Mouse (Mus musculus): Measurements from ENCODE around the gene Kntc1. TPM values are rescaled to one million over a fixed set of nuclear protein-coding genes. Genes with fewer than 3 reads are reported as not detected.

Gene Kntc1
- total RNA-seq (2014; rRNA removed): 7.1 and 23.1 TPM in 2 replicates
- polyA plus RNA-seq (2015; fragmentation: Nextera tagmentation; extraction: Ambion mirVana): 4.1 and 6.9 TPM in 2 replicates

DNA sequence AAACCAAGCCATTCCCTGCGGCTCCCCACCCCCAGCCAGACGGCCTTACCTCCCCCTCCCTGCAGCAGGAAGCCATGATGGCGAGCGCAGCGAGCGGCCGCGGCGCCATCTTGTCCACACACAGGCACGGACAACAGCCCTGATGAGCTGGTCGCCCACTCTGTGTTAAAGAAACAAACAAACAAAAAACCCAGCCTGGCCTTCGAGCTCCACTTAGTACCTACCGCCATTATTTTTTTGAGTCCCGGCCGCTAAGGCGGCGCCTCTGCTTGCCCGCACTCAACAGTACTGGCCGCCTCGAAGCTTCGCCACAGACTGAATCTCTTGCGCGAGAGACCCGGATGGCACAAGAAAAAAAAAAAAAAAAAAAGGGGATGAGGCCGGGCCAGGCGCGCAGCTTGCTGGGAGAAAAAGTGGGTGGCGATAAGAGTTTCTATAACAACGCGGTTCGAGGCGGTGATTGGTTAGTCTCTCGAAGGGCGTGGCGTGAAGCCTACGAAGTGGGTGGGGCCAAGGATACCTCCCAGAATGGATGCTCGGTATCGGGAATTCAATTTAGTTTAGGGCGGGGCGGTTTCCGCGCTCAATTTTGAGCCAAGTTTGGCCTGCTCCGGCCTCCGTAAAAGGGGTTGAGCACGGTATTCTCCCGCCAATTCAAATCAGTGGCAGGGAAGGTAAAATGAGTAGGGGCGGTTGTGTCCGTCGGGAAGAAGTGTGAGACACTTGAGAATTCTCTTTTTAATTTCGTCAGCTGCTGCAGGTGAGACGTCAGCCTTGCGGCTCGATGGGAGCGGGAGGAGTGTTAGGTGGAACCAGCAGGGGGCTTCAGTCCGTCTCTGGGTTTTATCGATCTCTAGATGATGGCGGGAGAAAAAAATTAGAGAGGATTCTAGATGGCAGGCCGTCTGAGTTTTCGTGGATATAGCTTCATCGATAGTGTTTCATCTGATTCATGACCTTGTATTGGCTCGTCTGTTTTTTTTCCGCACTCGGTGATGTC, at the start of gene Kntc1, which contains the start of gene Rsrc2:
Gene Kntc1, plus strand, starts transcription at position 652 of the 1,000 bp plus-strand sequence.
Gene Rsrc2, minus strand, starts transcription at position 350 of the 1,000 bp plus-strand sequence.
- peak within 1 kb of the TSS; percentile 76 for H3K4me2 ChIP-seq (ENCODE audit: low read depth, low read length)
- peak within 1 kb of the TSS; percentile 79 for H3K4me3 ChIP-seq (ENCODE audit: low read length)
- no peaks in the 10 kb centered on the region for H3K27me3 ChIP-seq (ENCODE audit: insufficient read depth, low read length)
- H3K27ac ChIP-seq: peak within 1 kb of the TSS; percentile 99
- H3K4me1 ChIP-seq (ENCODE audit: insufficient read depth, low read length): peaks cover 15% of the 10 kb centered on the region
- peak; percentile 39; the same call in 1 of the 2 replicates for TF ChIP-seq CTCF (IDR thresholded peaks at IDR 0.05; ENCODE audit: low read depth)
- WGBS: under 1% methylated on average over 63 of the region's 63 CpGs
- peak within 1 kb of the TSS; percentile 71 for H3K9ac ChIP-seq (replicated peaks; ENCODE audit: low read length)
- H3K36me3 ChIP-seq (ENCODE audit: insufficient read depth, low read length): peaks cover 4% of the 10 kb centered on the region
- no peaks in the 10 kb centered on the region for H3K9me3 ChIP-seq (ENCODE audit: low read length)
- ATAC-seq: peak; percentile 99
- DNase-seq (ENCODE audit: low spot score): peak; percentile 100

DNA sequence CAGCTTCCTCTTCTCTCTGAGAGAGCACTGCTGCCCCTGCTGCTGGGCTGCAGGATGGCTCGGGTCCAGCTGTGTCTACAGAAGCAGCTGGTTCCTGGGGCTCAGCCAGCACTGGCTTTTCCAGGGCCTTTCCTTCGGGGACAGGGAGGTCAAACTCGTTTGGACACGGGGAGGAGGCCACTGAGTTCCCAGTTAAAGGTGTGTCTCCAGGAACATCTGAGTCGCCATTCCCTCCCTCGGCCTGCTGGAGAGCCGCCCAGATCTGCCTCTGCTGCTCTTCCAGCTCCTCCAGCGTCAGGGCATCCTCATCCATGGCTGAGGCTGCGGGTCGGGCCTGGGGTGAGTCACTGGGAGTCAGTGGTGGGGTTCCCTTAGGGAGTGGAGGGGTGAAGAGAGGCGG, 48.9 kb upstream of the Kntc1 start:
- TF ChIP-seq CTCF (IDR thresholded peaks at IDR 0.05; ENCODE audit: low read depth): peak; percentile 36
- Histone ChIP-seq H3K36me3 (ENCODE audit: insufficient read depth, low read length) (peaks cover 59% of the 10 kb centered on the region), H3K9me3 (ENCODE audit: low read length) (no peaks in the 10 kb centered on the region), H3K4me3 (ENCODE audit: low read length) (no peak overlapping the region), H3K9ac (replicated peaks; ENCODE audit: low read length) (no peak overlapping the region), H3K27ac (no peak overlapping the region), H3K4me1 (ENCODE audit: insufficient read depth, low read length) (no peaks in the 10 kb centered on the region), H3K27me3 (ENCODE audit: insufficient read depth, low read length) (no peaks in the 10 kb centered on the region), H3K4me2 (ENCODE audit: low read depth, low read length) (no peak overlapping the region)
- DNase-seq (ENCODE audit: low spot score): peak; percentile 75
- ATAC-seq: no peak
- 57% methylated on average over 11 of the region's 11 CpGs for WGBS

DNA sequence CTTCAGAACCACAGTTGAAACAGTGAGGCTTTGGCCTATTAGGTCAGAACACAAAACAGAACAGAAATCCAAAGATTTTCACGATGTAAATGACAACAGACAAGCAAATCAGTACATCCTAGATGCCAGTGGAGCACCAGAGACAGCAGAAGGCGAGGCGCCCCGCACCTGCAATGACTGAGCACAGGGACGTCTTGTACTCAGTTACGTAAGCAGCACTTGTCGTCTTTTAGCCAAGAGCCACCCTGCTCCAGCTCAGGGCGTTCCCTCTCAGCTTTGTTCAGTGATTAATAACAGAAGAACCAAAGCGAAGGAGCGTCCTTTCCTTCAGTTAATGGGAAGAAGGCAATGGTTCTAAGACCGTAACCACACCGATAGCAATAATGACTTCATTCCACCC, 40.9 kb upstream of the Kntc1 start:
- H3K36me3 ChIP-seq (ENCODE audit: insufficient read depth, low read length): peaks cover 80% of the 10 kb centered on the region
- DNase-seq (ENCODE audit: low spot score) (no peak), ATAC-seq (no peak)
- TF ChIP-seq CTCF (IDR thresholded peaks at IDR 0.05; ENCODE audit: low read depth): no peak
- H3K4me2 ChIP-seq (ENCODE audit: low read depth, low read length): no peak overlapping the region
- no peaks in the 10 kb centered on the region for H3K27me3 ChIP-seq (ENCODE audit: insufficient read depth, low read length)
- no peak overlapping the region for H3K27ac ChIP-seq
- H3K9ac ChIP-seq (replicated peaks; ENCODE audit: low read length): no peak overlapping the region
- H3K9me3 ChIP-seq (ENCODE audit: low read length): no peaks in the 10 kb centered on the region
- H3K4me1 ChIP-seq (ENCODE audit: insufficient read depth, low read length): no peaks in the 10 kb centered on the region
- H3K4me3 ChIP-seq (ENCODE audit: low read length): no peak overlapping the region
- WGBS: 93% methylated on average over 12 of the region's 12 CpGs

DNA sequence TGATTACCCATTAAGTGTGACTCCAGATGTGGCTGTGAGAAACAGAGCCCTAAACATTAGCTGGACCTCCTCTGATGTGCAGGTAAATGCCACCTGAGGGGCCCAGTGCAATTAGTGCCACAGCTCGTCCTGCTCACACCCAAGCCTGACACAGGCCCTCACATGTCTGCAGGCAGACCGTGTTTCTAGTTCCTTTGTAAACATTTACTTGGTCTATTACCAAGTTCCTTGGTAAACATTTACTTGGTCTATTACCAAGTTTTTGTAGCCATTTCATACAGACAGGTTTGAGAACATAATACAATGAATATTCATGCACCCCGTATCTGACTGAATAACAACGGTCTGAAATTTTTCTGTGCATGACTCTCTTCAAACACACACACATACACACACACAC, 39.9 kb upstream of the Kntc1 start:
- no peak overlapping the region for H3K4me2 ChIP-seq (ENCODE audit: low read depth, low read length)
- no peak overlapping the region for H3K27ac ChIP-seq
- no peak for TF ChIP-seq CTCF (IDR thresholded peaks at IDR 0.05; ENCODE audit: low read depth)
- no peak overlapping the region for H3K9ac ChIP-seq (replicated peaks; ENCODE audit: low read length)
- ATAC-seq (no peak), DNase-seq (ENCODE audit: low spot score) (no peak)
- no peak overlapping the region for H3K4me3 ChIP-seq (ENCODE audit: low read length)
- H3K9me3 ChIP-seq (ENCODE audit: low read length): no peaks in the 10 kb centered on the region
- peaks cover 80% of the 10 kb centered on the region for H3K36me3 ChIP-seq (ENCODE audit: insufficient read depth, low read length)
- 86% methylated on average over 4 of the region's 4 CpGs for WGBS
- H3K27me3 ChIP-seq (ENCODE audit: insufficient read depth, low read length): no peaks in the 10 kb centered on the region
- no peaks in the 10 kb centered on the region for H3K4me1 ChIP-seq (ENCODE audit: insufficient read depth, low read length)

DNA sequence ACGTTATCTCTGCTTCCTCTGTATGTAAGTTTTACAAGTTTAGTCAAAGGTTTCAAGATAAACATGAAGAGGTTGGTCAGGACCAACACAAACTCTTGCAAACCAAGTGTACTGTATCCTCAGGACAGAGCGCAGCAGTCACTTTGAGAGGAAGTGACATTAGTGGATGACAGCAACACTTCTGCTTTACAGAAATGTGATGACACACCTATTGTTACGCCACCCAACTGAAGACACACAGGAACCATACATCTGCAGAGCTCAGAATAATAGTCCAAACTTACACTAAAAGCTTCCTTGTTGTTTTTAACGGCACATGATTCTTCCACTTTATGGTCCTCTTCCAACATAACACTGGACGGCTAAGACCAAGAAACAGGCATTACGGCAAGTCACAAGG, 35.7 kb upstream of the Kntc1 start:
- Histone ChIP-seq H3K9ac (replicated peaks; ENCODE audit: low read length) (no peak overlapping the region), H3K36me3 (ENCODE audit: insufficient read depth, low read length) (peaks cover 62% of the 10 kb centered on the region), H3K27ac (no peak overlapping the region), H3K4me2 (ENCODE audit: low read depth, low read length) (no peak overlapping the region), H3K4me1 (ENCODE audit: insufficient read depth, low read length) (no peaks in the 10 kb centered on the region), H3K9me3 (ENCODE audit: low read length) (no peaks in the 10 kb centered on the region), H3K27me3 (ENCODE audit: insufficient read depth, low read length) (no peaks in the 10 kb centered on the region), H3K4me3 (ENCODE audit: low read length) (no peak overlapping the region)
- ATAC-seq: no peak
- no peak for TF ChIP-seq CTCF (IDR thresholded peaks at IDR 0.05; ENCODE audit: low read depth)
- WGBS: 92% methylated on average over 6 of the region's 6 CpGs
- DNase-seq (ENCODE audit: low spot score): no peak

DNA sequence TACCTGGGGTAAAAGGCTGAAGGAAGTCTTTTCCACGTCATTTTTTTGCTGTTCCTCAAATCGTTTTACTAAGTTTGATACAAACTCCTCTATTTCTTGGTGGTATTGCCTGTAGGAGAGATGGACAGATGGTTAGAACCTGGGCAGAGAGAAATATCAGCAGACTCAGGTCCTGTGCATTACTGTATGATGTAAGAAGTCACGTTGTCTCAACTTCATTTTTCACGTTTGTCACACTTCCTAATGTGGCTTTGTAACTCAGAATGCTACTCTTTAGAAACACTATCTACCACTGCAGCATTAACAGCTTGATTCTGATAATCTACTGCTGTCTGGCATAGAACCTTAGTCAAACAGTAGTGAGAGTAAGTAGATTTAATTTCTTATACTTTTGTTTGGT, 34.9 kb upstream of the Kntc1 start:
- DNase-seq (ENCODE audit: low spot score): no peak
- H3K27me3 ChIP-seq (ENCODE audit: insufficient read depth, low read length): no peaks in the 10 kb centered on the region
- no peaks in the 10 kb centered on the region for H3K9me3 ChIP-seq (ENCODE audit: low read length)
- WGBS: 87% methylated on average over 4 of the region's 4 CpGs
- no peaks in the 10 kb centered on the region for H3K4me1 ChIP-seq (ENCODE audit: insufficient read depth, low read length)
- no peak overlapping the region for H3K27ac ChIP-seq
- TF ChIP-seq CTCF (IDR thresholded peaks at IDR 0.05; ENCODE audit: low read depth): no peak
- ATAC-seq: no peak
- peaks cover 55% of the 10 kb centered on the region for H3K36me3 ChIP-seq (ENCODE audit: insufficient read depth, low read length)
- H3K4me3 ChIP-seq (ENCODE audit: low read length): no peak overlapping the region
- H3K4me2 ChIP-seq (ENCODE audit: low read depth, low read length): no peak overlapping the region
- H3K9ac ChIP-seq (replicated peaks; ENCODE audit: low read length): no peak overlapping the region
